Mouse (Mus musculus): ENCODE results near the gene Wdr53. TPM values are rescaled to one million over a fixed set of nuclear protein-coding genes. Genes with fewer than 3 reads are reported as not detected.
"Not testable (repeated sequence)": the region's sequence is repeated elsewhere in the genome, so short reads cannot be mapped to it uniquely, and the experiment has no call there.

The Wdr53 gene
- polyA plus RNA-seq, 1 experiment from 2014 or later: 15.6 TPM

DNA sequence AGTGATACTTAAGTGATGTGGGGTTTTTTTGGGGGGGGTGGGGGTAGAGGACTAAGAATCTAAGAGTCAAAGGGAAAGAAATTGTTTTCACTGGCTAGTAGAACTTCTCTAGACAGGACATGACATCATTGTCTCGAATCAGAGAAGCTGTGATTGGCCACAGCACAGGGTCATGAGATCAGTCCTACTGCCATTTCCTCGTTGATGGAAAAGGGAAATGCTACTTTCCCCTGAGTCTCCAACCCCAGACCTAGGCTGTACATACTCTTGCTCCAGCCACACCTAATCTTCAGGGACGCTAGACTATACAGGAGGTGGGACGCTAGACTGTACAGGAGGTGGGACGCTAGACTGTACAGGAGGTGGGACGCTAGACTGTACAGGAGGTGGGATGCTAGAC lies 28.0 kb downstream of the Wdr53 start:
- H3K9me3 ChIP-seq (ENCODE audit: control insufficient read depth, low read length): no peaks in the 10 kb centered on the region
- H3K4me3 ChIP-seq (replicated peaks; ENCODE audit: low read depth, low read length): no peak overlapping the region
- 91% methylated on average over 6 of the region's 6 CpGs for WGBS
- no peak overlapping the region for H3K4me2 ChIP-seq (ENCODE audit: low read length)
- no peak overlapping the region for H3K9ac ChIP-seq (replicated peaks; ENCODE audit: low read length)
- H3K4me1 ChIP-seq (ENCODE audit: control insufficient read depth, insufficient read depth, low read length): peaks cover 16% of the 10 kb centered on the region
- H3K27ac ChIP-seq (replicated peaks; ENCODE audit: low read depth, low read length): no peak overlapping the region
- H3K27me3 ChIP-seq (ENCODE audit: control insufficient read depth, insufficient read depth, low read length): no peaks in the 10 kb centered on the region
- no peak for ATAC-seq (ENCODE audit: low FRiP score, low TSS enrichment)
- no peaks in the 10 kb centered on the region for H3K36me3 ChIP-seq (ENCODE audit: control insufficient read depth, insufficient read depth, low read length)
- DNase-seq: no peak

DNA sequence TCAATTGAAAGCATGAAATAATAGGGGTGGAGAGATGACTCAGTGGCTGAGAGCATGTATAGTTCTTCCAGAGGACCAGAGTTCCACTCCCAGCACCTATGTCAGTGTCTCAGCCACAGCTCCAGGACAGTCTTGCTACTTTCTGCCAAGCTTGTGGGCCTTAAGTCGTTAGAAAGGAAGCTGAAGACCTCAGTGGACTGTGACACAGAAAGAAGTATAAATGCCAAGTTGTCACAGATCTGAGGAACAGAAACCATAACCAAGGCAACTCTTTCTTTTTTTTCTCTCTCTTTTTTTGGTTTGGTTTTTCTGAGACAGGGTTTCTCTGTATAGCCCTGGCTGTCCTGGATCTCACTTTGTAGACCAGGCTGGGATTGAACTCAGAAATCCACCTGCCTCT lies 28.8 kb downstream of the Wdr53 start:
- no peak overlapping the region for H3K4me3 ChIP-seq (replicated peaks; ENCODE audit: low read depth, low read length)
- ATAC-seq (ENCODE audit: low FRiP score, low TSS enrichment) (no peak), DNase-seq (no peak)
- 80% methylated on average over 1 of the region's 1 CpGs for WGBS
- no peak overlapping the region for H3K9ac ChIP-seq (replicated peaks; ENCODE audit: low read length)
- H3K4me2 ChIP-seq (ENCODE audit: low read length): no peak overlapping the region
- no peaks in the 10 kb centered on the region for H3K9me3 ChIP-seq (ENCODE audit: control insufficient read depth, low read length)
- H3K27ac ChIP-seq (replicated peaks; ENCODE audit: low read depth, low read length): no peak overlapping the region
- no peaks in the 10 kb centered on the region for H3K27me3 ChIP-seq (ENCODE audit: control insufficient read depth, insufficient read depth, low read length)
- peaks cover 17% of the 10 kb centered on the region for H3K4me1 ChIP-seq (ENCODE audit: control insufficient read depth, insufficient read depth, low read length)
- H3K36me3 ChIP-seq (ENCODE audit: control insufficient read depth, insufficient read depth, low read length): no peaks in the 10 kb centered on the region

DNA sequence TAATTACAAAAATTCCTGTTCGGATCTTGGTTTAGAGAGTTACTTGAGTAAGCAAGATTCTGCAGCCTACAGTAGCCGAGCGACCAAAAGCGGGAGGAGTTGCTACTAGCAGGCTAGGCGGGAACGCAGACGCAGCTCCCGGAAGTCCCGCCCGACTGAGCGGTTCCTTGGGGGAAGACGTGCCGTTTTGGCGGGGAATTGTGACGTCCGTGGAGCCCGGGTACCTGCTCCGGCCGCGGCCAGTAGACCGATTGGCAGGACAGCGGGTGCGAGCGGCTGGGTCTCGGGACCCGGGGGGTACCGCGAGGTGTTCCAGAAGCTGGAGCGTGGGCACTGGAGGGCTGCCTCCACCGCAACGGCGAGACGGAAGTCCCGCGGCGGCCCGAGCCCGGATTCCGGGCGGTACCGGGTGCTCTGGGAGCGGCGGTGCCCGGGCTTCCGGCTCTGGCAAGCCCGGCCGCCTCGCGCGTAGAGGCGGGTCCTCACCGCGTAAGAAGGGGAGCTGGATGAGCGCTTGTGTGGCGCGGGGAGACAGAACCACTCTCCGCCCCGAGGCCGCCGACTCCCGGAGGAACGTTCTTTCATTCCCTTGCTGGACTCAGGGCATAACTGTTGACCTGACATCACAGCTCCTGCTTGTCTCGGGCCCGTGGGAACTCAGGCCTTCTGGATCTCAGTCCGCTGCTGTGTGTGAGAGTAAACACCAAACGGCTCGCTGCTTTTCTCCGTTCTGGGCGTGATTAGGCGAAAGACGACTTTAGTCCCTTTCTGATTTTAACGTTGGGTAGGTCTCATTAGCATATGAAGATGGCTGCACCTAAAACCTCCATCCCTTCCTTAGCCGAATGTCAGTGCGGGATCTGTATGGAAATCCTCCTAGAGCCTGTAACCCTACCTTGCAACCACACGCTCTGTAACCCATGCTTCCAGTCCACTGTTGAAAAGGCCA lies 30.6 kb downstream of the Wdr53 start, which contains the start of gene Rnf168:
TSS of gene Rnf168 (plus strand) at position 152 of the 949 bp plus-strand sequence.
- H3K27me3 ChIP-seq (ENCODE audit: control insufficient read depth, insufficient read depth, low read length): no peaks in the 10 kb centered on the region
- H3K4me2 ChIP-seq (ENCODE audit: low read length): peak within 1 kb of the TSS; percentile 58
- ATAC-seq (ENCODE audit: low FRiP score, low TSS enrichment) (peak; percentile 83), DNase-seq (peak; percentile 93)
- under 1% methylated on average over 75 of the region's 75 CpGs for WGBS
- peaks cover 23% of the 10 kb centered on the region for H3K4me1 ChIP-seq (ENCODE audit: control insufficient read depth, insufficient read depth, low read length)
- no peaks in the 10 kb centered on the region for H3K36me3 ChIP-seq (ENCODE audit: control insufficient read depth, insufficient read depth, low read length)
- no peaks in the 10 kb centered on the region for H3K9me3 ChIP-seq (ENCODE audit: control insufficient read depth, low read length)
- peak within 1 kb of the TSS; percentile 91 for H3K9ac ChIP-seq (replicated peaks; ENCODE audit: low read length)
- H3K27ac ChIP-seq (replicated peaks; ENCODE audit: low read depth, low read length): peak within 1 kb of the TSS; percentile 94
- H3K4me3 ChIP-seq (replicated peaks; ENCODE audit: low read depth, low read length): peak within 1 kb of the TSS; percentile 88

DNA sequence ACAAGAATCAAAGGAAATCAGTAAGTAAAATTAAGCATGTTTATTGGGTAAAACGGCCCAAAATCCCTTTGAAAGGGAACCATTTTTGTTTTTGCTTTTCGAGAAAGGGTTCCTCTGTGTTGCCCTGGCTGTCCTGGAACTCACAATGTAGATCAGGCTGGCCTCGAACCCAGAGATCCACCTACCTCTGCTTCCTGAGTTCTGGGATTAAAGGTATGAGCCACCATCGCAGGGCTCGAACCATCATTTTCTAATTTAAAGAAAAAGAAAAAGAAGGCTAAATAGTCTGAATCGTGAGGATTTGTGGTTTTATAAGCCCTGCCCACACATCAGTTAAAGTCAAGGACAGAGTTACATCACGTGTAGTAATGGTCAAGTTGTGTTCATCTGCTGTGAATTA lies 31.4 kb downstream of the Wdr53 start:
- H3K9ac ChIP-seq (replicated peaks; ENCODE audit: low read length): peak overlapping the region; percentile 91
- H3K36me3 ChIP-seq (ENCODE audit: control insufficient read depth, insufficient read depth, low read length): peaks cover 5% of the 10 kb centered on the region
- H3K4me3 ChIP-seq (replicated peaks; ENCODE audit: low read depth, low read length): peak overlapping the region; percentile 88
- no peak for DNase-seq
- peak overlapping the region; percentile 94 for H3K27ac ChIP-seq (replicated peaks; ENCODE audit: low read depth, low read length)
- H3K27me3 ChIP-seq (ENCODE audit: control insufficient read depth, insufficient read depth, low read length): no peaks in the 10 kb centered on the region
- H3K4me1 ChIP-seq (ENCODE audit: control insufficient read depth, insufficient read depth, low read length): peaks cover 23% of the 10 kb centered on the region
- peak overlapping the region; percentile 58 for H3K4me2 ChIP-seq (ENCODE audit: low read length)
- 61% methylated on average over 7 of the region's 7 CpGs for WGBS
- H3K9me3 ChIP-seq (ENCODE audit: control insufficient read depth, low read length): no peaks in the 10 kb centered on the region
- ATAC-seq (ENCODE audit: low FRiP score, low TSS enrichment): no peak

DNA sequence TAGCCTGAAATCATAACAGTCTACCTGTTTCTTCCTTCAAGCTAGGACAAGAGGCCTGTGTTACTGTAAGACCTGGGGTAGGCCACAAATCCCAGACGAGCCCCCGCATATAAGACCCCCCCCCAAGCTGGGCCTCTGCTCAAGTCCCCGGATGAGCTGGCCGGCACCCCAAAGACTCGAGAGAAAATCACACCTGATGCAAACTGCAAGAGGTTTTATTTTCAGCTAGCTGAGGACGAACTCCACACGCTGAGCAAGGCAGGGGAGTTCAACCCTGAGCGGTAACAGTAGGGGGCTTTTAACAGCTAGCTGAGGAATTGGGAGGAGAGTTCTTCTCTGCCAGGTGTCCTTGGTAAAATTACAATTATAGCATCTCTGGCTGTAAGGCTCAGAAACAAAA lies 33.2 kb downstream of the Wdr53 start:
- H3K4me3 ChIP-seq (replicated peaks; ENCODE audit: low read depth, low read length): peak overlapping the region; percentile 13; the same call in 1 of the 2 replicates

DNA sequence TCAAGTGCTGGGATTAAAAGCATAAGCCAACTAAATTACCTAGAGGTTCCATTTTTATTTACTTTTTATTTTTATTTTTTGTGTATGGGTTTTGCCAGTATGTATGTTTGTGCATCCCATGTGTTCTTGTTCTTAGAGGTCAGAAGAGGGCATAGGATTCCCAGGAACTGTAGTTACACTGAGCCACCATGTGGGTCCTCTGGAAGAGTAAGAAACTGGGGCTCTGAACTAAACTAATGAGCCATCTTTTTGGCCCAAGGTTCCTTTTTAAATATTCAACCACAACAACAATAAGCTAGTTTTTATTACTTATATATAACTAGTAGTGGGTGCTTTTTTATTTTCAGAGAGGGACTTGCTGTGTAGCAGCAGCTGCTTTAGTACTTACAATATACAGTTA lies 35.6 kb downstream of the Wdr53 start:
- H3K9ac ChIP-seq (replicated peaks; ENCODE audit: low read length): no peak overlapping the region
- H3K4me2 ChIP-seq (ENCODE audit: low read length): no peak overlapping the region
- H3K27me3 ChIP-seq (ENCODE audit: control insufficient read depth, insufficient read depth, low read length): no peaks in the 10 kb centered on the region
- ATAC-seq (ENCODE audit: low FRiP score, low TSS enrichment) (no peak), DNase-seq (no peak)
- H3K27ac ChIP-seq (replicated peaks; ENCODE audit: low read depth, low read length): no peak overlapping the region
- H3K4me1 ChIP-seq (ENCODE audit: control insufficient read depth, insufficient read depth, low read length): peaks cover 23% of the 10 kb centered on the region
- H3K4me3 ChIP-seq (replicated peaks; ENCODE audit: low read depth, low read length): no peak overlapping the region
- H3K36me3 ChIP-seq (ENCODE audit: control insufficient read depth, insufficient read depth, low read length): peaks cover 46% of the 10 kb centered on the region
- no peaks in the 10 kb centered on the region for H3K9me3 ChIP-seq (ENCODE audit: control insufficient read depth, low read length)

More for the DNA sequence above, 33.2 kb downstream of the Wdr53 start:
- DNase-seq (no peak), ATAC-seq (ENCODE audit: low FRiP score, low TSS enrichment) (no peak)
- 97% methylated on average over 8 of the region's 8 CpGs for WGBS
- Histone ChIP-seq H3K27me3 (ENCODE audit: control insufficient read depth, insufficient read depth, low read length) (no peaks in the 10 kb centered on the region), H3K4me1 (ENCODE audit: control insufficient read depth, insufficient read depth, low read length) (peaks cover 23% of the 10 kb centered on the region), H3K27ac (replicated peaks; ENCODE audit: low read depth, low read length) (no peak overlapping the region), H3K36me3 (ENCODE audit: control insufficient read depth, insufficient read depth, low read length) (peaks cover 23% of the 10 kb centered on the region), H3K9ac (replicated peaks; ENCODE audit: low read length) (no peak overlapping the region), H3K4me2 (ENCODE audit: low read length) (peak overlapping the region; percentile 58), H3K9me3 (ENCODE audit: control insufficient read depth, low read length) (no peaks in the 10 kb centered on the region)

DNA sequence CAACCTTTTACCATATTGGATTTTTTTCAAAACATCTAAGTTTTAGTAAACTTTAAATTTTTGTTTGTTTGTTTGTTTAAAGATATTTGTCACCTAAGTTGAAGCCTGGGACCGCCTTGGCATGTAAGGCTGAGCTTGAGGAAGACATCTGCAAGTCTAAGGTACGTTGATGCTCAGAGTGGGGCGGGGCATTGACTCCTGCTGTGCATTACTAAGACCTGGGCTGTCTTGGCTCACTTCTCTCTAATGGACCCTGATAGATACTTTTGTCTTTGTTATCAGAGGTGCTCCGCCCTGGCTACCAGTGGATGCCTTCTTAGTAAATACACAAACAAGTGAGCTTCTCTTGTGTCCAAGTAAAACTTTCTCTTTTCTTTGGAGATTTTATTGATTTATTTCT lies 44.8 kb downstream of the Wdr53 start:
- WGBS: 99% methylated on average over 4 of the region's 4 CpGs
- no peak overlapping the region for H3K4me3 ChIP-seq (replicated peaks; ENCODE audit: low read depth, low read length)
- H3K4me1 ChIP-seq (ENCODE audit: control insufficient read depth, insufficient read depth, low read length): no peaks in the 10 kb centered on the region
- no peak overlapping the region for H3K4me2 ChIP-seq (ENCODE audit: low read length)
- no peak overlapping the region for H3K9ac ChIP-seq (replicated peaks; ENCODE audit: low read length)
- H3K36me3 ChIP-seq (ENCODE audit: control insufficient read depth, insufficient read depth, low read length): peaks cover 54% of the 10 kb centered on the region
- H3K27me3 ChIP-seq (ENCODE audit: control insufficient read depth, insufficient read depth, low read length): no peaks in the 10 kb centered on the region
- no peak for DNase-seq
- H3K27ac ChIP-seq (replicated peaks; ENCODE audit: low read depth, low read length): no peak overlapping the region
- no peak for ATAC-seq (ENCODE audit: low FRiP score, low TSS enrichment)
- no peaks in the 10 kb centered on the region; the same call in 1 of the 2 replicates for H3K9me3 ChIP-seq (ENCODE audit: control insufficient read depth, low read length)

DNA sequence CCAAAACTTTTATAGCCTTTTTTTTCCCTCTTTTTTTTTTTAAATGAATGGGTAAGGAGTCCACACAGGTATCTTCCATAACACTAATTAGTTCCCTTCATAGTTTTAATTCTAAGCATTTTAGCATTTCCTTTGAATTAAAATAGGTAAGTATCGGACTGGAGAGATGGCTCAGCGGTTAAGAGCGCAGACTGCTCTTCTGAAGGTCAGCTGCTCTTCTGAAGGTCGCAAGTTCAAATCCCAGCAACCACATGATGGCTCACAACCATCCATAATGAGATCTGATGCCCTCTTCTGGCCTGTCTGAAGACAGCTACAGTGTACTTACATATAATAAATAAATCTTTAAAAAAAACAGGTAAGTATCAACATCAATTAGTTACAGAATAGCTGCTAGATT lies 52.6 kb downstream of the Wdr53 start:
- 96% methylated on average over 4 of the region's 4 CpGs for WGBS

DNA sequence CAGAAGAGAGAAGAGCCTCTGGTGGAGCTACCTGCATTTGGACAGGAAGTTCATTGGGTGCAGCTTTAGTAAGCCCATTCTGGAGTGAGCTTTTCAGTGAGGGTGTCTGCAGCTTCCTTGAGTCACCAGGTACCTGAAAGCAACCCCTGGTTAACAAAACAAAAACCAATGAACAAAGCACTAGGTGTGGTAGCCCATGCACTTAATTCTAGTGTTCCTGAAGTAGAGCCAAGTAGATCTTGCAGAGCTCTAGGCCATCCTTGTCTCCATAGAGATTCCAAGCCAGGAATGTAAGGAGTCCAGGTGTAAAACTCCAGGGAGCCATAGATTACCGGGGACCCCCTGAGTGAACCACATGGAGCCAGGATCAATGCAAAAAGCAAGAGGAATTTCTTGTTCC lies 56.0 kb downstream of the Wdr53 start:
- no peak for ATAC-seq (ENCODE audit: low FRiP score, low TSS enrichment)
- no peak overlapping the region for H3K4me3 ChIP-seq (replicated peaks; ENCODE audit: low read depth, low read length)
- H3K27ac ChIP-seq (replicated peaks; ENCODE audit: low read depth, low read length): no peak overlapping the region
- 43% methylated on average over 1 of the region's 1 CpGs for WGBS
- no peak overlapping the region for H3K4me2 ChIP-seq (ENCODE audit: low read length)
- H3K9me3 ChIP-seq (ENCODE audit: control insufficient read depth, low read length): no peaks in the 10 kb centered on the region
- no peaks in the 10 kb centered on the region for H3K4me1 ChIP-seq (ENCODE audit: control insufficient read depth, insufficient read depth, low read length)
- no peak overlapping the region for H3K9ac ChIP-seq (replicated peaks; ENCODE audit: low read length)
- H3K27me3 ChIP-seq (ENCODE audit: control insufficient read depth, insufficient read depth, low read length): no peaks in the 10 kb centered on the region
- DNase-seq: no peak
- peaks cover 28% of the 10 kb centered on the region for H3K36me3 ChIP-seq (ENCODE audit: control insufficient read depth, insufficient read depth, low read length)

More for the DNA sequence above, 52.6 kb downstream of the Wdr53 start:
- H3K36me3 ChIP-seq (ENCODE audit: control insufficient read depth, insufficient read depth, low read length): peaks cover 51% of the 10 kb centered on the region
- H3K4me2 ChIP-seq (ENCODE audit: low read length); H3K27ac ChIP-seq (replicated peaks; ENCODE audit: low read depth, low read length); H3K4me3 ChIP-seq (replicated peaks; ENCODE audit: low read depth, low read length); H3K9me3 ChIP-seq (ENCODE audit: control insufficient read depth, low read length); DNase-seq; ATAC-seq (ENCODE audit: low FRiP score, low TSS enrichment); H3K4me1 ChIP-seq (ENCODE audit: control insufficient read depth, insufficient read depth, low read length); H3K27me3 ChIP-seq (ENCODE audit: control insufficient read depth, insufficient read depth, low read length); H3K9ac ChIP-seq (replicated peaks; ENCODE audit: low read length): not testable (repeated sequence)

All from midbrain, embryonic 14.5 days (tissue).